In genomic region chr9:117393626-117394525, GRCm38 (mm10) we compare ENCODE assay signal across 8 mouse cellular contexts.
DNase-seq lines count a peak whose midpoint lies in the region; ATAC-seq and TF ChIP-seq lines count a peak whose summit lies in the region.

No protein-coding gene starts in this region.

- no peaks in the 10 kb centered on the region for H3K27me3 ChIP-seq in midbrain, postnatal 0 days (ENCODE audit: insufficient read depth, low read length)

- DNase-seq in frontal cortex, postnatal 10 days (ENCODE audit: low spot score in 2 of 2), result peak; percentile 18 to 32
- no peak for DNase-seq in frontal cortex, postnatal 36 days (ENCODE audit: low spot score in 2 of 2)
- peak; percentile 10 for DNase-seq in urinary bladder, postnatal 14 days (ENCODE audit: low spot score)
- DNase-seq in urinary bladder, postnatal 25 days (ENCODE audit: low spot score), result no peak
- peak; percentile 62 for DNase-seq in kidney, adult 9 months
- DNase-seq in midbrain, postnatal 0 days (ENCODE audit: low spot score), result peak; percentile 90
- no peak for DNase-seq in cerebellum, adult 9-10 months
- no peak for DNase-seq in urinary bladder, postnatal 36 days (ENCODE audit: low spot score in 2 of 2)

- H3K36me3 ChIP-seq in midbrain, postnatal 0 days (ENCODE audit: insufficient read depth, low read length), result no peaks in the 10 kb centered on the region

- TF ChIP-seq CTCF in midbrain, postnatal 0 days (IDR thresholded peaks at IDR 0.05), result peak; percentile 49

- no peaks in the 10 kb centered on the region for H3K4me1 ChIP-seq in midbrain, postnatal 0 days (ENCODE audit: insufficient read depth, low read length)

- 0 out of 2 replicates have a peak, but pooled peaks have one; percentile 34 for ATAC-seq in midbrain, postnatal 0 days (ENCODE audit: low FRiP score)

- H3K4me2 ChIP-seq in midbrain, postnatal 0 days (ENCODE audit: low read depth, low read length, poor library complexity, severe bottlenecking), result no peak overlapping the region

- no peak overlapping the region for H3K9ac ChIP-seq in midbrain, postnatal 0 days (replicated peaks; ENCODE audit: low read length, poor library complexity, severe bottlenecking)

- no peak overlapping the region for H3K27ac ChIP-seq in midbrain, postnatal 0 days (ENCODE audit: low read depth, low read length)

- no peak overlapping the region for H3K4me3 ChIP-seq in midbrain, postnatal 0 days (ENCODE audit: low read depth, low read length)

- no peaks in the 10 kb centered on the region for H3K9me3 ChIP-seq in midbrain, postnatal 0 days (ENCODE audit: low read length)

- 60% methylated on average over 18 of the region's 18 CpGs for WGBS in midbrain, postnatal 0 days

Comparison
In these comparisons a context has a peak if more than half of its experiments do, and no peak if none do; other contexts are left out.
1. DNase-seq: peak in frontal cortex, postnatal 10 days (2 of 2), urinary bladder, postnatal 14 days (single experiment), kidney, adult 9 months (single experiment) and midbrain, postnatal 0 days (single experiment); none in frontal cortex, postnatal 36 days (0 of 2), urinary bladder, postnatal 25 days (single experiment), cerebellum, adult 9-10 months (single experiment) and urinary bladder, postnatal 36 days (0 of 2).